Mouse (Mus musculus) C2C12 (cell line): ENCODE measurements around the gene Haus4. TPM values are rescaled to one million over a fixed set of nuclear protein-coding genes. Genes with fewer than 3 reads are reported as not detected.

Experiments used
- H3K27me3 ChIP-seq: one replicate; pipeline ENCODE4 v1.6.1; 2011; ENCODE audit not compliant: control insufficient read depth, insufficient read depth, insufficient read length
- H3K36me3 ChIP-seq: one replicate; pipeline ENCODE4 v1.6.1; 2011; ENCODE audit not compliant: control insufficient read depth, insufficient read depth
- H3K4me3 ChIP-seq: one replicate; pipeline ENCODE4 v1.5.1; 2011; ENCODE audit warnings: mild to moderate bottlenecking, control low read depth; ENCODE audit not compliant: poor library complexity, insufficient read depth, severe bottlenecking
- H3K79me2 ChIP-seq: one replicate; pipeline ENCODE4 v1.6.1; 2011; ENCODE audit not compliant: control insufficient read depth, insufficient read depth
- H3K79me3 ChIP-seq: one replicate; pipeline ENCODE4 v1.6.1; 2011; ENCODE audit warnings: low read depth, control low read depth
- H3ac ChIP-seq: one replicate; pipeline ENCODE3; 2011; ENCODE audit warnings: low read depth; ENCODE audit not compliant: control insufficient read depth, insufficient read length
- CEBPB ChIP-seq: IDR thresholded peaks from one replicate; pipeline ENCODE4 v1.6.1; 2011; ENCODE audit warnings: low read depth, mild to moderate bottlenecking, control low read depth, moderate library complexity
- CTCF ChIP-seq: IDR thresholded peaks from one replicate; pipeline ENCODE4 v1.5.1; 2011; ENCODE audit not compliant: control insufficient read depth, insufficient read depth, insufficient read length
- FOSL1 ChIP-seq: IDR thresholded peaks from one replicate; pipeline ENCODE4 v1.8.0; 2011; ENCODE audit warnings: mild to moderate bottlenecking, low read length; ENCODE audit not compliant: poor library complexity, insufficient read depth, severe bottlenecking
- MAX ChIP-seq: IDR thresholded peaks from one replicate; pipeline ENCODE4 v1.6.1; 2011; ENCODE audit warnings: mild to moderate bottlenecking, control low read depth
- MYOD1 ChIP-seq: IDR thresholded peaks from one replicate; pipeline ENCODE4 v1.6.1; 2011; ENCODE audit warnings: low read depth; ENCODE audit not compliant: control insufficient read depth, insufficient read length
- MYOG ChIP-seq: IDR thresholded peaks from one replicate; pipeline ENCODE4 v1.6.1; 2011; ENCODE audit not compliant: control insufficient read depth, insufficient read length; ENCODE audit errors: extremely low read depth
- USF1 ChIP-seq: IDR thresholded peaks from one replicate; pipeline ENCODE4 v1.6.1; 2011; ENCODE audit warnings: low read depth, mild to moderate bottlenecking, control low read depth, moderate library complexity
- polyA plus RNA-seq: library from polyadenylated mRNA; unstranded; fragments of >200 nt; fragmentation: generic; extraction: Trizol; gene quantifications from one replicate; pipeline ENCODE4 v1.2.1, GENCODE M21; 2012; ENCODE audit warnings: missing spikeins

Gene Haus4
- polyA plus RNA-seq, 1 experiment = 30.0 TPM

DNA sequence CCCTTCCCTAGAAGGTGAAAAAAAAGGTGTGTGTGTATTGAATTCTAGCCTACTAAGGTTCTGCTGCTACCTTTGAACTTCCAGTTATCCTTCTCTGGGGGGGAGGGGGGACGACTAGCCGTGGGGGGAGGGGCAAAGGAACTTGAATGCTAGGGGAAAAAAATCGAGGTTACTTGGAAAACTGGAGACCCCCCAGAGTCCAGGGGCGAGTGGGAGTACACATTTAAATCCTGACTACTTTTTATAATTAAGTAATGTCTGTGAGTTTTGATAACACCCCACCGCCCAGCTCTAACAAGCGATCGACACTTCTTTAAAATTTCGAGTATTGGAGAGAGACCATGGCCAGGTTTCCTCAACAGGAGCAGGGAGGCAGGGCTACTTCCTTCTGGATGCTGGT is 20.6 kb upstream of the Haus4 start:
- H3K79me2 ChIP-seq = peaks cover 78% of the 10 kb centered on the region
- H3K27me3 ChIP-seq = no peaks in the 10 kb centered on the region
- TF ChIP-seq CEBPB (no peak), MAX (no peak), CTCF (no peak), FOSL1 (no peak), MYOD1 (no peak), USF1 (no peak), MYOG (no peak)
- peaks cover 43% of the 10 kb centered on the region for H3K36me3 ChIP-seq
- H3K79me3 ChIP-seq = peaks cover 59% of the 10 kb centered on the region
- peak overlapping the region; percentile 90 for H3K4me3 ChIP-seq
- peak overlapping the region; percentile 83 for H3ac ChIP-seq

- TF ChIP-seq MYOD1 (no peak), MAX (peak; percentile 15), FOSL1 (no peak)
- H3ac ChIP-seq = peak overlapping the region; percentile 83
- peaks cover 61% of the 10 kb centered on the region for H3K79me3 ChIP-seq
- H3K36me3 ChIP-seq = peaks cover 51% of the 10 kb centered on the region
- peaks cover 85% of the 10 kb centered on the region for H3K79me2 ChIP-seq
- H3K4me3 ChIP-seq = peak overlapping the region; percentile 90
- no peaks in the 10 kb centered on the region for H3K27me3 ChIP-seq
These were observed 19.8 kb upstream of the Haus4 start for GRCm38 (mm10) chr14:54574253-54574652.

GRCm38 (mm10) chr14:54572790-54573736 is 18.6 kb upstream of the Haus4 start:
- Histone ChIP-seq H3ac (peak overlapping the region; percentile 58), H3K36me3 (peaks cover 63% of the 10 kb centered on the region), H3K4me3 (peak overlapping the region; percentile 90), H3K79me2 (peaks cover 97% of the 10 kb centered on the region), H3K79me3 (peaks cover 61% of the 10 kb centered on the region), H3K27me3 (no peaks in the 10 kb centered on the region)
- TF ChIP-seq FOSL1 (no peak), MAX (peak; percentile 39)

DNA sequence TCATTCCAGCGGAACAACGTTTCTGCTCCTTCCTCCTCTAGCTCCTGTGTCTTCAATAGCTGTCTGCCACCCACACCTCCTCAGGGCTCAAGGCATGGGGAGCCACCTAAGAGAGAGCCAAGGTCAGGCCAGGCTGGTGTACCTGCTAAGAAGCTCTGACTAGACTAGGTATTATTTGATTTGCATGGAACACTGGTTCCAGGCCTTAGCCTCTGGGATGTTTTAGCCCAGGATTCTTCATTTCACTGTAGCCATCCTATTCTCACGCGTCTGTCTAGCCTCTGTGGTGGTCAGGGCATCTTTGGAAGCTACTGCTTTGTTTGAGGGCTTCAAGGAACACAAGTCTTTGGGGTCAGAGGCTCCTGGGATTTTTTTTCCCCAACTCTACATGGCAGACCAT is 17.7 kb upstream of the Haus4 start:
- Histone ChIP-seq H3K79me2 (peaks cover 90% of the 10 kb centered on the region), H3K36me3 (peaks cover 72% of the 10 kb centered on the region), H3ac (peak overlapping the region; percentile 51), H3K4me3 (no peak overlapping the region), H3K27me3 (no peaks in the 10 kb centered on the region), H3K79me3 (peaks cover 58% of the 10 kb centered on the region)
- no peak for TF ChIP-seq USF1
- TF ChIP-seq CTCF = no peak
- TF ChIP-seq FOSL1 = no peak
- no peak for TF ChIP-seq CEBPB
- TF ChIP-seq MYOD1 = no peak
- TF ChIP-seq MYOG = no peak
- TF ChIP-seq MAX = no peak

GRCm38 (mm10) chr14:54569451-54570392 is 15.3 kb upstream of the Haus4 start:
- peaks cover 68% of the 10 kb centered on the region for H3K36me3 ChIP-seq
- no peak overlapping the region for H3ac ChIP-seq
- TF ChIP-seq FOSL1 (no peak), CTCF (no peak), MYOD1 (no peak), CEBPB (no peak), MAX (no peak), USF1 (no peak), MYOG (no peak)
- H3K79me2 ChIP-seq = peaks cover 66% of the 10 kb centered on the region
- H3K4me3 ChIP-seq = no peak overlapping the region
- H3K27me3 ChIP-seq = no peaks in the 10 kb centered on the region
- H3K79me3 ChIP-seq = peaks cover 36% of the 10 kb centered on the region
